Mouse (Mus musculus) left cerebral cortex, adult 8-10 months (tissue): Measurements from ENCODE around the gene Zdhhc14. TPM values are rescaled to one million over a fixed set of nuclear protein-coding genes. Genes with fewer than 3 reads are reported as not detected.

ENCODE experiments used
- DNase-seq, 2 experiments: peaks; one replicate each; pipeline ENCODE4 v3.0.0; 2022; ENCODE audit warnings: low spot score in 2 of 2
- total RNA-seq, 4 experiments: library from RNA; stranded (reverse); gene quantifications; 2 replicates each; pipeline ENCODE4 v1.2.4; 2022

Zdhhc14 gene
- total RNA-seq, 4 experiments from 2014 or later: 31.1 to 37.5 (median 33.0) TPM

DNA sequence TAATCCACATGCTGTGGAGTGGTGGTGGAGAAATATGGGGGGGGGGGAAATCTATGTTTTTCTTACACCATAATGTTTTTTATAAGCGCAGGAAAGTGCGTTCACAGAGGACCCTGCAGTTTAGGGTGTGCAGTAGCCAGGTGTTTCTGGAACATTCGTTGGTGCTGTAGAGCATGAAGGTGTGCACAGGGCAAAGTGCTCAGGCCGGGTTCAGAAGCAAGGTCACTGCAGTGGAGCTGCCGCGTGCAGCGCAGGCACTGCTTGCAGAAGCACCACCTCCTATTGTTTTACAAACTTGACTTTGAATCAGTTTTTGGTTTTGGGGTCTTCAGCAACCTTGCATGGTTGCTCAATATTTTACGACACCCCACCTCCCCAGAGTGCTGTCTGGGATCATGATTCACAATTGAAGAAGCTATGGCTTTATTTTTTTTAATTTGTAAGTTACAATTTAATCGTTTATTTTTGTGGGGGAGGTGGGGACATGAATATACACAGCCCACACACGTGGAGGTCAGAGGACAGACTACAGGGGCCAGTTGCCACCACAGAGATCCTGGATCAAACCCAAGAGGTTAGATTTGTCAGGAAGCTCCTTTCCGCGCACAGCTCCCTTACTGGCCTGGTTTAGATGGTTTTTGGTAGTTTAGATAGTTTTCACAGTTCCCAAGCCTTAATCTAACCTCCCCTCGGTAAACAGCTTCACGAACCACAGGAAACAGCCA is 59.8 kb downstream of the Zdhhc14 start:
- DNase-seq: no peak

DNA sequence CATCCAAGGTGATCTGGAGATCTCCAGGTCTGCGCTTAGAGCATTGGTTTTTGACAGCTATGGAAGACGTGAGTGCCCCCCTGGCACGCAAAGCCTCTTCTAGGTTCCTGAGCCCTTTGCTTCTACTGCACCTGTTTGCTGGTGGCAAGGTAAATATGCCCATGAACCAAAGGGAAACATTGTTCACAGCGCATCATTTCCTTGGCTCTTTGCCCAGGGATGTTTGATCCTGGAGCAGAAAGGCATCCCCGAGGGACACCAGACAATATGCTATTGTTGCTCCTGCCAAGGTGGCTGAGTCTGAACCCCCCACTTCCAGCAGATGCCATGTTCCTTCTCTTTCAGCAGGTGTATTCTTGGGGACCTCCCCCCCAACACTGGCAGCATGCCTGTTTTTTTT is 61.2 kb downstream of the Zdhhc14 start:
- DNase-seq: no peak

DNA sequence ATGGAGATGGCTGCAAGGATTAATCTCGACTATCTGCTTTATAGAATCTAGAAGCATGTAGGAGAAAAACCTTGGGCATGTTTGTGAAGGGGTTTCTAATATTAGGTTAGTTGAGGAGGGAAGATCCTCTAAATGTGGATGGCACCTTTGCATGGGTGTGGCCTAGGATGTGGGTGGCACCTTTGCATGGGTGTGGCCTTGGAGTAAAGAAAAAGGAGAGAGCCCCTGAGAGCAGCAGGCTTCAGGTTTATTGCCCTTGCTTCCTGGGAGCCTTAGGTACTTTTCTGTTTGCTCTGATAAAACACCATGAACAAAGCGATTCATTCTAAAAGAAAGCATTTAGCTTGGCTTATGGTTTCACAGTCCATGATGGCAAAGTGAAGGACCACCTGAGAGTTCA is 62.2 kb downstream of the Zdhhc14 start:
- no peak for DNase-seq

DNA sequence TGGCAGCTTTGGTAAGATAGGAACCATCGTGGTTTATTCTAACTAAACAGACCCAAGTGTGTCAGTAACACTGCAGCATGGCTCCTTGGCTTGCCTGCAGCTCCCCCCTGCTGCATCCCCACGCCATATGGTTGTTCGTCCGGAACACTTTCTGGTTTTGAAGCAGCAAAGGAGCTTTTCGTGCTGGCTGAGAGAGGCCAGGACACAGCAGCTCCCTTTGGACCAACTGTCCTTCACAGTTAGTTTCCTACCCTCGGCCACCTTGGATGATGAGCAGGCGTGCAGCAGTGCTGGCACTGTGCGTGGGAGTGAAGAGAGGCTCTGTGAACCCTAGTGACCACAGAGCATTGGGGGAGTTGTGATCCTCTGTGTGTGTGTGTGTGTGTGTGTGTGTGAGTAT is 64.2 kb downstream of the Zdhhc14 start:
- DNase-seq: no peak

- DNase-seq: no peak
Observed at GRCm38 (mm10) chr17:5560212-5560611, 67.9 kb downstream of the Zdhhc14 start.

DNA sequence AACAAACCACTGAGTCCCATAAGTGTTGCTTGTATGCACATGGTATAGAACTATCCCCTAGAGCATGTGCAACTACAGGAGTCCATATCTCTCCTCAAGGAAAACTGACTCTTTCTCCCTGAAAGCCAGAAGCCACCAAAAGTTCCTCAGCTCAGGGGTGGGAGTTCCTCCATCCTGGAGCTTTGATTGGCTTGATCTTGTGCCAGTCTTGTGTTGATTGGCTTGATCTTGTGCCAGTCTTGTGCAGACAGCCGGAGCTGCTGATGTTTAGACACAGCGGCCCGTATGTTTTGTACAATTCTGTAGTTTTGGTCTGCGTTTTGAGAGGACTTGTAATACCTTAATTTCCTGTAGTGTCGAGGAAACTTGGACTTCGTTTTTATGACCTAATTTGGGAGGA is 70.8 kb downstream of the Zdhhc14 start:
- no peak for DNase-seq

- DNase-seq: no peak
Observed at GRCm38 (mm10) chr17:5566006-5566405, 73.6 kb downstream of the Zdhhc14 start.

DNA sequence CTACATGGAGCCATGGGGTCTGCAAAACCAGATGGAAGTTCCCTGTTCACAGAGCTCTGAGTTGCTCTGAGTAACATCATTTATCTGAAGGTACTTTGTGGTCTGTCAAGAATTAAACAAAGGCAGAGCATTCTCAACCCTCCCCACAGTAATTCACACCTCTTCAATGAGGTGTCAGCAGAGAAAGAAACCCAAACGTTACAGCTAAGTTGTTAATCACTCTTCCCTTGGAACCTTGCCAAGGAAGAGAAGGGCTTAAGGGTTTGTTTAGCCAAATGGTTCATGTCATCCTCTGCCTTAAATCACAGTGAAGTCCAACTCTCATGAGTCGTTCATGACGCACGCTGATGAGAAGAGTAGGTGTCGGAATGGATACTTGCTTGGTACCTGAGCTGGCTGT is 75.6 kb downstream of the Zdhhc14 start:
- no peak for DNase-seq

DNA sequence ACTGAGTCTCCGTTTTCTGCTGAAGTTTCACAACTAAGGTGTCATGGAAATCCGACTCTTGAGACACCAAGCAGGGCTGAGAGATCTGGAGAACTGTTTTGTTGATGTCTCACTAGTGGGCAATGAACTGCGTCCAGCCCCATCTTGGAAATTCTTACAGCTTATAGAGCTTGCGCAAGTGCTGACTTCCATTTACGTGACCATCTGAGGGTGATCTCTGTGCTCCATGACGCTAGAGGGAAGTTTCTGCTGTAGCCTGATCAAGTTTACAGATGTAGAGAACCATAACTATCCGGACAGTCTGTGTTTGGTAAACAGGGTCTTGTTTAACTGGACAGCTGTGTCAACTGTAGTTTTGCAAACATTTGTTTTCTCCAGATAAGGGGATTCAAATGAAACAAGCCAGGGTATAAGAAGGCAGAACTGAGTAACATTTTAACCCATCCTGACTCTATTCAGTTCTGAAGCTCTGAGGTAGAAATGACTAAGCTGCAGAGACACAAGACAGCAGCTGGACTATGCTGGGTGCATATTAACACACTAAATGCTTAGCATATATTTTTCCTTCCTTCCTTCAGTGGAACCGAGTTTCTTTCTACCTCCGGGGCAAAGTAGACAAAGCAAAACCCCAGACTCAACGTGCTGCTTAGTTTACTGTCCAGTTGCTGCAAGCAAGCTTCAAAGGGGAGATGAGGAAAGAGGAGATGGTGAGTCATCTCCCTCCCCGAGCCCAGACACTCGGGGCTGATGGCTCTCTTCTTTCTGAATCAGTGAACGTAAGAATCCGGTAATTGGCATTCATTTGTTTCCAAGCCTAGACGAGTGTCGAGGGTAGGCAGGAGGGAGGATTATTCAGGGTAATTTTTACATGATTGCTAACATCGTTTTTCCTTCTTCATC is 77.0 kb downstream of the Zdhhc14 start:
- no peak for DNase-seq

DNA sequence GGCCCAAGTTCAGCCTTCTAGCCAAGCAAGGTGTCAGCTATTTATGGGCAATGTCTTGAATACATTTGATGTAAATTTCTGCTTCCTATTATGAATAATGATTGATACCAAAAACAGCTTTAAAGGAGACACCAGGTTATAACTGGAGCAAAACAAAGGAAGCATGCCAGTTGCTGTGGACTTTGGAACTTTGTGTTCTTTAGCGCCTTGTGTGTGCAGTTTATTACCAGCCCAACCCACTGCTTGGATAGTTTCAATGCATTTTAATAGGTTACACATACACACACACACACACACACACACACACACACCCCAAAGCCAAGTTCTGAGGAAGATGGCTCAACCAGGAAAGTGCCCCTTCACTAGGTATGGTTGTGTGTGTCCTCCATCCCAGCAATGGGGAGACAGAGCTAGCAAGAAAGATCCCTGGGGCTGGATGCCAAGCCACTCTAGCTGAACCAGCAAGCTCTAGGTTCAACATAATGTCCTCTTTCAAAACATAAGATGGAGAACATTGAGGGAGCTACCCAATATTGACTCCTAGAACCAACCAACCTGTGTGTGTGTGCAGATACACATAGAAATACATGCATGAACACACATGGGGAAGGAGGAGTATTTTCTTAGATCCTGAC is 79.9 kb downstream of the Zdhhc14 start:
- no peak for DNase-seq

DNA sequence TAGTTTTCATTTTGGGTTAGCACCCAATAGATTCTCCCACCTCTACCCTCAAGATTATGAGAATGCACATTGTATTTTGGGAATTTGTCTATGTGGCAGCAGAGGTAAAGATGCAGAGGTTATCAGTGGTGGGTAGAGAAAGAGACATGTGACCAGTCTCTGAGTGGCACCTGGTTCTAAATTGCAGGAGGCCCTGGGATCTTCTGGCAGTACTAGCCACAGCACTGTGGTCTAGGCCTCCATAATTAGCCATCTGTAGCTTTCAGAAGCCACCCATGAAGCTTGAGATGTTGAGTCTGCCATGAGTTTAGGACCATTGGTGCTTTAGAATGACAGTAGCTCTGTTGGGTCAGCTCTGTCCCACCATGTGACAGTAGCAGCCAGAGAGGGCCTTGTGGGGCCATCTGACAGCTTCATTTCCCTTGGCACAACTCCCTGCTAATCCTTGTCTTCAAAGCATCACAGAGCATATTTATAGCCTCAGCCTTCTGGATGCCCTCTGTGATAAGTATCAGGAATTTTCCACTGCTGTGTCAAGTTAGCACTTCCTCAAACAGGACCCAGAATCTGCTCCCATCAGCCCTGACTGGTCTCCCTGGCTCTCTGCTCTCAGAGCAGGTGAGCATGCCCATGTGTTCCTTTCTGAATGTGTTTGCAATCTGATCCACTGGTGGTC is 80.5 kb downstream of the Zdhhc14 start:
- no peak for DNase-seq

DNA sequence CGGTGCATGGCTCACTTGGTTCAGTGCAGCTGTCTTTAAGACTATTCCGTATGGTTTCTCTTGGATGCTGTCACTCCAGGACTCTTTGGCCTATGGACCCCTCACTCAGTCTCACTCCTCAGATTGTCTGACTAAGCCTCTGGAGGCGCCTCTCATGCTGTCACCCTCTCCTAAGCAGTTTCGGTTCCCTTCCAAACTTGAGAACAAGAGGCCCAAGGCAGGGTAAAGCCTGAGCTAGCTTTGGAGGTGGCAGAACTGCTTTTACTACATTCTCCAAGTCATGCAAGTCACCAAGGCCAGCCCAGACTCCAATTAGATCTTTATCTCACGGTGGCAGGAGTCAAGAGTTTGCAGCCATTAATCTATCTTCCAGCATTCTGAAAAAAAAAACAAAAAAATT is 82.3 kb downstream of the Zdhhc14 start:
- DNase-seq: no peak

DNA sequence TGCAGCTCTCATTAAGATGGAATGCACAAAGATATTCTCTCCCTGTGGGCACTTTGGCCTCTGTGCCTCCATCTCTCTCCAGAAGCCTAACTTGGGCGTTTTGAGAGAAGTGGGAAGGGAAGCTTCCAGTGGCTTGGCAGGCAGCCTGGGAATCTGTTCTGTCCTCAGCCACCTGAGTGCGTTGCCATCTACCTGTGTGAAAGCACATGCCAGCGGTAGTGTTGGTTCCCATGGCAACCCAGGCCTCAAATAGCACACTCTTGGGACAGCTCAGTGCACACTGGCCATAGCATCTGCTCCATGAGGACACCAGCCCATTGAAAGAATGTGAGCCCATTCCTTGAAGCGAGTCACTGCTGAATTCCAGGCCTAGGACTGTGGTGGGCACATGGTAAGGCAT is 83.2 kb downstream of the Zdhhc14 start:
- peak in 1 of 2 experiments; percentile 56 for DNase-seq

- DNase-seq: no peak
Observed at GRCm38 (mm10) chr17:5582232-5582631, 89.9 kb downstream of the Zdhhc14 start.

DNA sequence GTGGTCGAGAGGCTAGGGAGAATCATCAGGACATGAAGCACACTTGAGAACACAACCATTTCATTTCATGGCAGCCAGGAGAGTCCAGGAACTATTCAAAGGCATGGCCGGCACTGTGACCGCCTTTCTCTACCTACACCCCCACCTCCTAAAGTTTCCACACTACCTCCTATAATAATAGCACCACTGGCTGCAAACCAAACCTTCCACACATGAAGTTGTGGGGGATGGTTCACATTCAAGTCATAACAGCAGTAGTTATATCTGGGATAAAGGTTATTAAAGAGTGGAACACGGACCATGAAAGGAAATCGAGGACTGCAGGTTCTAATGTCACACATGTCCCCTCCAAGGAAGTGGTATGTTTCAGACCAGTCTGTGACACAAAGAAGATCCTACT is 90.6 kb downstream of the Zdhhc14 start:
- DNase-seq: no peak

- DNase-seq: no peak
Observed at GRCm38 (mm10) chr17:5583472-5584145, 91.3 kb downstream of the Zdhhc14 start.

DNA sequence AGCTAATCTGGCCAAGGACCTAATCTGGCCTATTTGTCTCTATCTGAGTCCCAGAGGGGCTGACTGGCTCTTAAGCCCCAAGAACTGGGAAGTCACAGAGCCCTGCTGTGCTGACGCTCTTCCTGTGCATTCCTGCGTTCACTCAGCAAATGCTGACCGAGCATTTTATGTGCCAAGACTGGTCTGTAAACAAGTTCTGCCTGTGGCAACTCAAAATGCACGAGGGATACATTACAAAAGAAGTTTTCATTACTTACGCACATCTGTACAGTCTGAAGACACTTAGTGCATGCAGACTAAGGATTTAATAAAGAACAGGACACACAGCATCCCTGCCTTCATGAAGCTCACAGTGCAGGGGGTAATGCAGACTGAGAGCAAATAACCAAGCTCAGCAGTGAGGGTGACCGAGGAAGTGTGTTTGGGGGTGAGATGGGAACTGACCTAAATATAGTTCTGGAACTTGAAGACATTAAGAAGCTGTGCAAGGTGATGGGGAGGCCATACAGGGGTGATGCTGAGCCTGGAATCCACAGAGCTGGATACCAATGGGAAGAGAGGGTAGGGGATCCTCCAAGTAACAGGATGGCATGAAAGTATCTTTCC is 99.3 kb downstream of the Zdhhc14 start:
- DNase-seq: no peak

DNA sequence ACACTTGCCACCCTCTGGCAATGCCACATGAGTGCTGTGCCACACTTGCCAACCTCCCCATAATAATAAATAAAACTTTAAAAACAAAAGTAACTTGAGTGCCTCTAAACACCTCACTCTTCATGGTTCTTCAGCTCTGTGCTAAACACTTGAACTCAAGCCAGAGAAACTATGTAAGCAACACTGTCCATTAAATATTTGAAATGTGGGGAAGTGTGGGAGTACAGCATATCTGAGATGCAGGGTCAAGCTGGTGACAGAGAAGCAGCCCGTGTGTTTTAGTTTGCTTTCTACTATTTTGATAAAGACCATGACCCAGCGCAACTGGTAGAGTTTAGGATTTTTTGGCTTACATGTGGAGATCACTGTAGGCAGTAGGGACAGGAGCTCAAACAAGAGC is 100.7 kb downstream of the Zdhhc14 start:
- DNase-seq: no peak

- no peak for DNase-seq
Observed at GRCm38 (mm10) chr17:5595068-5595467, 102.7 kb downstream of the Zdhhc14 start.

DNA sequence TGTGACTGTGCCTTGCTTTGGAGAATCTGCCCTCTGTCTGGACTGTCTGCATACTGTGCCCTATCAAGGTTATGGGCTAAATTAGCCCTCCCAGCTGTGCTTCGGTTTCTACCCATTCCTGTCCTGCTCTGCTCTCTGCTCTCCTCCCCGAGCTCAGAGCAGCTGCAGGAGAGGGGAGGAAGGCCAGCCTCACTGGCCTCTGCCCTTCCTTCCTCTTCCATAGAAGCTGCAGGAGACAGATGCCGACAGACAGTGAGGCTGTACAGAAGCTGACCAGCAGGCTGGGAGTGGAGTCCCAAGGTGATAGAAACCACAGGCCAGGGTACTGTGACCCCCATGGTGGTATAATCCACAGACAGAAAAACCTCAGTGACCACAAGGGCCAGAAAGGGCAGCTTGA is 104.1 kb downstream of the Zdhhc14 start:
- DNase-seq: no peak

GRCm38 (mm10) chr17:5598999-5599398 is 106.6 kb downstream of the Zdhhc14 start:
- no peak for DNase-seq
